Mouse (Mus musculus) neural tube, embryonic 11.5 days (tissue): ENCODE results near the gene Wipf2. TPM values are rescaled to one million over a fixed set of nuclear protein-coding genes. Genes with fewer than 3 reads are reported as not detected.

Experiments
- ATAC-seq: fragments of 200-750 bp; cut with Nextera tagmentation; 2 replicates; pipeline ENCODE4 v1.8.0; 2017; ENCODE audit warnings: moderate number of reproducible peaks, mild to moderate bottlenecking, moderate TSS enrichment, moderate library complexity; ENCODE audit not compliant: insufficient read depth, low FRiP score, low TSS enrichment
- DNase-seq: peaks from one replicate; pipeline ENCODE4 v3.0.0-alpha.2; 2015; ENCODE audit warnings: low spot score
- H3K27ac ChIP-seq: fragments of 300-500 bp; sonication (generic); 2 replicates; pipeline ENCODE4 v1.5.1; 2014; ENCODE audit warnings: low read depth, mild to moderate bottlenecking, low read length
- H3K27me3 ChIP-seq: fragments of 300-500 bp; sonication (generic); 2 replicates; pipeline ENCODE4 v1.6.1; 2014; ENCODE audit warnings: mild to moderate bottlenecking, low read length, mixed read lengths; ENCODE audit not compliant: control insufficient read depth, insufficient read depth
- H3K36me3 ChIP-seq: fragments of 300-500 bp; sonication (generic); 2 replicates; pipeline ENCODE4 v1.6.1; 2014; ENCODE audit warnings: mild to moderate bottlenecking, low read length, moderate library complexity, mixed read lengths; ENCODE audit not compliant: control insufficient read depth, insufficient read depth
- H3K4me1 ChIP-seq: fragments of 300-500 bp; sonication (generic); 2 replicates; pipeline ENCODE4 v1.6.1; 2014; ENCODE audit warnings: low read length, mixed read lengths; ENCODE audit not compliant: control insufficient read depth, insufficient read depth
- H3K4me2 ChIP-seq: fragments of 300-500 bp; sonication (generic); 2 replicates; pipeline ENCODE4 v1.6.1; 2014; ENCODE audit warnings: low read depth, mild to moderate bottlenecking, moderate library complexity
- H3K4me3 ChIP-seq: fragments of 300-500 bp; sonication (generic); 2 replicates; pipeline ENCODE4 v1.5.1; 2014; ENCODE audit warnings: low read depth, low read length
- H3K9ac ChIP-seq: fragments of 300-500 bp; sonication (generic); 2 replicates; pipeline ENCODE4 v1.6.1; 2014; ENCODE audit warnings: mild to moderate bottlenecking, low read length
- H3K9me3 ChIP-seq: fragments of 300-500 bp; sonication (generic); 2 replicates; pipeline ENCODE4 v1.6.1; 2016; ENCODE audit warnings: low read length; ENCODE audit not compliant: control insufficient read depth
- WGBS: fragments of 180-500 bp; shearing (Covaris S2); extraction: QIAGEN DNeasy Blood & Tissue Kit; methylation state at CpG from one replicate; pipeline ENCODE4 v1.1.7; 2014; 5-methylcytosine and 5-hydroxymethylcytosine counted together
- polyA plus RNA-seq: library from polyadenylated mRNA; unstranded; fragments of >200 nt; fragmentation: Nextera tagmentation; extraction: Ambion mirVana; gene quantifications from 2 replicates; pipeline ENCODE4 v1.2.1, GENCODE M21; 2014

Wipf2 gene
- polyA plus RNA-seq, 1 experiment from 2014 or later: 5.6 TPM

- Histone ChIP-seq H3K4me2 (no peak overlapping the region), H3K4me3 (no peak overlapping the region), H3K4me1 (peaks cover 2% of the 10 kb centered on the region; the same call in 1 of the 2 replicates), H3K9ac (no peak overlapping the region), H3K9me3 (no peaks in the 10 kb centered on the region), H3K27ac (no peak overlapping the region), H3K36me3 (peaks cover 11% of the 10 kb centered on the region; the same call in 1 of the 2 replicates), H3K27me3 (peaks cover 13% of the 10 kb centered on the region)
- ATAC-seq (no peak), DNase-seq (no peak)
- WGBS: 69% methylated on average over 3 of the region's 3 CpGs
Observed at GRCm38 (mm10) chr11:98835725-98836124, 27.7 kb upstream of the Wipf2 start.

DNA sequence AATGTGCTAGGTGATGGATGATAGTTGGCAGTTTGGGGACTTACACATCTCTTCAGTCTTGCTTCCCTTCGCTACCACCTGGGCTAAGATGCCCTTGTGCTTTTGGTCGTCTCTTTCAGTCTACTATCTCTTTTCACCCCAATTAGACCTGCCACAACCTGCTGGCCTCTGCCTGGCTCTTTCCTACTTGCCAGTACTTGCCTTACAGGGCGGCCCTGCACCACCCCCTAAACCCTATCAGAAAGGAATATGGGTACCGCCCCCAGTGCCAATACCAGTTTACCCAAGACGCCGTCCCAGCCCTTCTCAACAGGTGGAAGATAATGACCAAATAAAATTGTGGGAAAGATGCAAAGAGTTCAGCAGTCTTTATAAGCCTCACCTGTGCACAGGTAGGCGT lies 27.3 kb upstream of the Wipf2 start:
- no peak overlapping the region for H3K27ac ChIP-seq
- peaks cover 2% of the 10 kb centered on the region; the same call in 1 of the 2 replicates for H3K4me1 ChIP-seq
- ATAC-seq (peak; percentile 13; the same call in 1 of the 2 replicates), DNase-seq (no peak)
- peak overlapping the region; percentile 90 for H3K4me2 ChIP-seq
- 30% methylated on average over 7 of the region's 7 CpGs for WGBS
- H3K4me3 ChIP-seq: peak overlapping the region; percentile 62
- peaks cover 13% of the 10 kb centered on the region for H3K27me3 ChIP-seq
- H3K9ac ChIP-seq: no peak overlapping the region
- H3K36me3 ChIP-seq: peaks cover 11% of the 10 kb centered on the region; the same call in 1 of the 2 replicates
- no peaks in the 10 kb centered on the region for H3K9me3 ChIP-seq

- WGBS: under 1% methylated on average over 40 of the region's 48 CpGs
- H3K9me3 ChIP-seq: no peaks in the 10 kb centered on the region
Observed at GRCm38 (mm10) chr11:98836651-98837141, 26.7 kb upstream of the Wipf2 start, which contains the start of gene Rapgefl1. TSS of gene Rapgefl1 (plus strand) at chr11:98836785.

DNA sequence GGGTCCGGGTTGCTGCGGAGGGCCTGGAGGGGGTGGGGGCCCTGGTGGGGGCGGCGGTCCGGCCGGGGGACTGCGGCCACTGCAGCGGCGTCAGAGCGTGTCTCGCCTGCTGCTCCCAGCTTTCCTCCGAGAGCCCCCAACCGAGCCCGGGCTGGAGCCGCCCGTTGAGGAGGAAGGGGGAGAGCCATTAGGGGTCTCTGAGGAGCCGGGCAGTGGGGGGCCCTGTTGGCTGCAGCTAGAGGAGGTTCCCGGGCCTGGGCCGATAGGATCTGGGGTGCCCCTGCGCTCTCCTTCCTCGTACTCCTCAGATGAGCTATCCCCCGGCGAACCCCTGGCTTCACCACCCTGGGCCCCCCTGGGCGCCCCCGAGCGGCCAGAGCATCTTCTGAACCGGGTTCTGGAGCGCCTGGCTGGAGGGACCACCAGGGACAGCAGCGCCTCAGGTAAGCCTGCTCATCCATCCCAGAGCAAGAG lies 26.2 kb upstream of the Wipf2 start:
- no peaks in the 10 kb centered on the region for H3K9me3 ChIP-seq
- H3K4me3 ChIP-seq: peak overlapping the region; percentile 62
- H3K36me3 ChIP-seq: peaks cover 7% of the 10 kb centered on the region; the same call in 1 of the 2 replicates
- H3K4me2 ChIP-seq: peak overlapping the region; percentile 90
- peak; percentile 52; the same call in 1 of the 2 replicates for ATAC-seq
- WGBS: 1% methylated on average over 25 of the region's 29 CpGs
- peaks cover 13% of the 10 kb centered on the region for H3K27me3 ChIP-seq
- DNase-seq: no peak
- H3K27ac ChIP-seq: no peak overlapping the region
- peak overlapping the region; percentile 65 for H3K9ac ChIP-seq
- H3K4me1 ChIP-seq: peaks cover 2% of the 10 kb centered on the region; the same call in 1 of the 2 replicates

More at GRCm38 (mm10) chr11:98836651-98837141, 26.7 kb upstream of the Wipf2 start, which contains the start of gene Rapgefl1:
- peak within 1 kb of the TSS; percentile 62 for H3K4me3 ChIP-seq
- peaks cover 13% of the 10 kb centered on the region for H3K27me3 ChIP-seq
- ATAC-seq (peak; percentile 84), DNase-seq (peak; percentile 88)
- H3K9ac ChIP-seq: peak within 1 kb of the TSS; percentile 65
- peaks cover 7% of the 10 kb centered on the region; the same call in 1 of the 2 replicates for H3K36me3 ChIP-seq
- peak within 1 kb of the TSS; percentile 90 for H3K4me2 ChIP-seq
- peaks cover 2% of the 10 kb centered on the region; the same call in 1 of the 2 replicates for H3K4me1 ChIP-seq
- H3K27ac ChIP-seq: no peak within 1 kb of the TSS

DNA sequence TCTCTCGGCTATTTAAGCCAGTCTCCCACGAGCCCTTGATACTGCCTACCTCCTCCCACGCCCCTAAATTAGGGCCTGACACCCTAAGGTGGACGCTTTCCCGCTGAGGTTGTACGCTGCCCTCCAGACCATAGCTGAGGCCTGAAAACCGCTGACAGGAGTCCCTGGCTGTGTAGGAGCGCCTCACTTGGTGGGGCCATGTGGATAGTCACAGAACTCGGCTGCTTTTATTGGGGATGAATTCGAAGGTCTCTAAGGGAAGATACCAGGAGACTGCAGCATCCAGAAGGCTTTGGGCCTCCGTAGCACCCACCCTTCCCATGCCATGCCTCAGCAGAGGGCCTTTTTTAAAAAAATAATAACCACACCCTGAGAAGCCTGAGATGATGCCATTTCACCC lies 25.5 kb upstream of the Wipf2 start:
- H3K36me3 ChIP-seq: peaks cover 3% of the 10 kb centered on the region; the same call in 1 of the 2 replicates
- peaks cover 13% of the 10 kb centered on the region for H3K27me3 ChIP-seq
- 43% methylated on average over 11 of the region's 11 CpGs for WGBS
- H3K4me2 ChIP-seq: no peak overlapping the region; the same call in 1 of the 2 replicates
- no peaks in the 10 kb centered on the region for H3K9me3 ChIP-seq
- H3K4me3 ChIP-seq: no peak overlapping the region; the same call in 1 of the 2 replicates
- no peak for DNase-seq
- peaks cover 2% of the 10 kb centered on the region; the same call in 1 of the 2 replicates for H3K4me1 ChIP-seq
- H3K9ac ChIP-seq: no peak overlapping the region
- no peak for ATAC-seq
- no peak overlapping the region for H3K27ac ChIP-seq

DNA sequence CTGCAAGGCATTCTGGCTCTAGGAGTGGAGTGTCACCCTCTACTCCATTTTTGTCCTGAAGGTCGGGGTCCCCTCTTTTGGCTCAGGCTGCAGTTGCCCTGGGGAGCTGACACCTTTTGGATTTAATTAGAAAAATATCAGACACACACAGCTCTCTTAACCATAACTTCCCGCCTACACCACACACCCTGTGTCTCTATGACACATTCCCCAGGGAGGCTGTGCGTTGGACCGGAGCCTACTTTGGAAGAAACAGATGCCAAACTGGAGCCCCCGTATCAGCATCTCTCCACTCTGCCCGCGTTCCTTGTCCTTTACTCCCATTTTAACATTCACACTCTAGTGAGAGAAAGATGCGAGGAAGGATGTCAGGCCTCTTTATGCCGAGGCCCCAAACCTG lies 24.9 kb upstream of the Wipf2 start:
- H3K4me2 ChIP-seq: no peak overlapping the region
- H3K4me1 ChIP-seq: peaks cover 2% of the 10 kb centered on the region; the same call in 1 of the 2 replicates
- ATAC-seq (no peak), DNase-seq (no peak)
- H3K9me3 ChIP-seq: no peaks in the 10 kb centered on the region
- peaks cover 13% of the 10 kb centered on the region for H3K27me3 ChIP-seq
- H3K27ac ChIP-seq: no peak overlapping the region
- H3K4me3 ChIP-seq: no peak overlapping the region
- 79% methylated on average over 9 of the region's 9 CpGs for WGBS
- H3K36me3 ChIP-seq: peaks cover 3% of the 10 kb centered on the region; the same call in 1 of the 2 replicates
- no peak overlapping the region for H3K9ac ChIP-seq

DNA sequence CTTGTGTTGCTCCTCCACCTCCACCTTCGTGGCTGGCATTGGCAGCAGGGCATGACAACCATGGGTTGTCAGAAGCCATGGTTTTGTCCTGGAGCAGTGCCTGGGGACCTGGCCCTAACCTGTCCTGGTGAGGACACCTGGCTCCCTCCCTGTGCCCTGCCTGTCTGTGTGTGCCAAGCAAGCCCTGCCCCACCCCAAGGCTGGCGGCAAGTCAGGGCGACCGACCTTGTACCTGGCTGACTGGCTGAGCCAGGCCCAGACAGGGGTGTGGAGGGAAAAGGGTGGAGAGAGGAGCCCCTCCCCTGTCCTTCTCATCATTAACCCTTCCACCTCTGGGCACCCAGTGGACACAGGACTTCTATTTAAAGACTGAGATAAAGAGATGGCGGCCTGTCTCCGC lies 24.0 kb upstream of the Wipf2 start:
- Histone ChIP-seq H3K9me3 (no peaks in the 10 kb centered on the region), H3K27me3 (peaks cover 13% of the 10 kb centered on the region), H3K4me2 (no peak overlapping the region), H3K9ac (no peak overlapping the region), H3K27ac (no peak overlapping the region), H3K36me3 (peaks cover 2% of the 10 kb centered on the region; the same call in 1 of the 2 replicates), H3K4me1 (peaks cover 2% of the 10 kb centered on the region; the same call in 1 of the 2 replicates), H3K4me3 (no peak overlapping the region)
- WGBS: 48% methylated on average over 6 of the region's 6 CpGs
- no peak for ATAC-seq
- DNase-seq: no peak

- 69% methylated on average over 10 of the region's 10 CpGs for WGBS
- peaks cover 13% of the 10 kb centered on the region for H3K27me3 ChIP-seq
- peaks cover 2% of the 10 kb centered on the region; the same call in 1 of the 2 replicates for H3K4me1 ChIP-seq
- H3K36me3 ChIP-seq: no peaks in the 10 kb centered on the region
- no peak overlapping the region for H3K4me2 ChIP-seq
- ATAC-seq (no peak), DNase-seq (no peak)
- no peak overlapping the region for H3K27ac ChIP-seq
- no peaks in the 10 kb centered on the region for H3K9me3 ChIP-seq
- no peak overlapping the region for H3K9ac ChIP-seq
- H3K4me3 ChIP-seq: no peak overlapping the region
Observed at GRCm38 (mm10) chr11:98839897-98840296, 23.5 kb upstream of the Wipf2 start.

GRCm38 (mm10) chr11:98846016-98846415 lies 17.4 kb upstream of the Wipf2 start:
- Histone ChIP-seq H3K4me2 (no peak overlapping the region), H3K9ac (no peak overlapping the region), H3K27me3 (no peaks in the 10 kb centered on the region), H3K4me1 (peaks cover 15% of the 10 kb centered on the region), H3K27ac (no peak overlapping the region), H3K4me3 (no peak overlapping the region), H3K36me3 (no peaks in the 10 kb centered on the region), H3K9me3 (no peaks in the 10 kb centered on the region)
- ATAC-seq (no peak), DNase-seq (no peak)
- WGBS: 68% methylated on average over 13 of the region's 13 CpGs
